Mouse (Mus musculus) thymus, adult 2 months (tissue): Measurements from ENCODE around the gene Usp32. TPM values are rescaled to one million over a fixed set of nuclear protein-coding genes. Genes with fewer than 3 reads are reported as not detected.
"Not testable (repeated sequence)": the region's sequence is repeated elsewhere in the genome, so short reads cannot be mapped to it uniquely, and the experiment has no call there.

Experiments
- DNase-seq: peaks from one replicate; pipeline ENCODE4 v3.0.0; 2021
- H3K27ac ChIP-seq: fragments of 200-500 bp; 2 replicates; pipeline ENCODE4 v1.5.1; 2012; ENCODE audit warnings: low read length, control low read depth; ENCODE audit not compliant: control insufficient read depth, insufficient read depth
- H3K27me3 ChIP-seq: fragments of 200-500 bp; 2 replicates; pipeline ENCODE4 v1.6.1; 2012; ENCODE audit warnings: mild to moderate bottlenecking, low read length, moderate library complexity, mixed read lengths; ENCODE audit not compliant: control insufficient read depth, insufficient read depth
- H3K36me3 ChIP-seq: fragments of 200-500 bp; 2 replicates; pipeline ENCODE4 v1.6.1; 2012; ENCODE audit warnings: mild to moderate bottlenecking, low read length, moderate library complexity; ENCODE audit not compliant: control insufficient read depth, insufficient read depth
- H3K4me1 ChIP-seq: fragments of 200-500 bp; replicated peaks from 2 replicates; pipeline ENCODE4 v1.6.1; 2012; ENCODE audit warnings: low read length; ENCODE audit not compliant: control insufficient read depth, insufficient read depth
- H3K4me3 ChIP-seq: fragments of 200-500 bp; 2 replicates; pipeline ENCODE4 v1.5.1; 2012; ENCODE audit warnings: mild to moderate bottlenecking, low read length, control low read depth, moderate library complexity; ENCODE audit not compliant: control insufficient read depth, insufficient read depth
- CTCF ChIP-seq: fragments of 200-500 bp; IDR thresholded peaks from 2 replicates; pipeline ENCODE4 v1.5.1; 2012; ENCODE audit warnings: mild to moderate bottlenecking, control low read depth, low read length, moderate library complexity, borderline replicate concordance; ENCODE audit not compliant: control insufficient read depth, poor library complexity, insufficient read depth; ENCODE audit errors: extremely low read depth
- POLR2A ChIP-seq: fragments of 200-500 bp; IDR thresholded peaks from 2 replicates; pipeline ENCODE4 v1.6.1; 2012; ENCODE audit warnings: mild to moderate bottlenecking, low read length, control low read depth, moderate library complexity; ENCODE audit not compliant: control insufficient read depth, poor library complexity, insufficient read depth; ENCODE audit errors: extremely low read depth
- WGBS: fragments of 180-500 bp; shearing (Covaris S2); methylation state at CpG from one replicate; pipeline ENCODE4 v1.1.7; 2018; 5-methylcytosine and 5-hydroxymethylcytosine counted together
- polyA plus RNA-seq: library from polyadenylated mRNA; depleted of rRNA; stranded (reverse); fragments of >200 nt; gene quantifications from 2 replicates; pipeline ENCODE4 v1.2.3, GENCODE M21; 2012

Gene Usp32
- polyA plus RNA-seq, 1 experiment = 4.0 TPM

- TF ChIP-seq POLR2A (no peak), CTCF (no peak)
- DNase-seq = no peak
- H3K27me3 ChIP-seq = no peaks in the 10 kb centered on the region
- no peak overlapping the region for H3K27ac ChIP-seq
- H3K36me3 ChIP-seq = no peaks in the 10 kb centered on the region
- WGBS = 95% methylated on average over 4 of the region's 4 CpGs
- H3K4me1 ChIP-seq = peaks cover 4% of the 10 kb centered on the region; the same call in 1 of the 2 replicates
- no peak overlapping the region for H3K4me3 ChIP-seq
These were observed 38.5 kb upstream of the Usp32 start for GRCm38 (mm10) chr11:85178413-85178812.

GRCm38 (mm10) chr11:85177761-85178160 is 37.8 kb upstream of the Usp32 start:
- no peaks in the 10 kb centered on the region for H3K27me3 ChIP-seq
- H3K4me3 ChIP-seq = no peak overlapping the region
- H3K36me3 ChIP-seq = no peaks in the 10 kb centered on the region
- TF ChIP-seq POLR2A = no peak
- TF ChIP-seq CTCF = no peak
- DNase-seq = no peak
- no peak overlapping the region for H3K27ac ChIP-seq
- H3K4me1 ChIP-seq = peaks cover 4% of the 10 kb centered on the region; the same call in 1 of the 2 replicates
- 68% methylated on average over 6 of the region's 6 CpGs for WGBS

- no peak for DNase-seq
- H3K4me1 ChIP-seq = no peaks in the 10 kb centered on the region
- 92% methylated on average over 3 of the region's 3 CpGs for WGBS
These were observed 36.0 kb upstream of the Usp32 start for GRCm38 (mm10) chr11:85175941-85176340.

DNA sequence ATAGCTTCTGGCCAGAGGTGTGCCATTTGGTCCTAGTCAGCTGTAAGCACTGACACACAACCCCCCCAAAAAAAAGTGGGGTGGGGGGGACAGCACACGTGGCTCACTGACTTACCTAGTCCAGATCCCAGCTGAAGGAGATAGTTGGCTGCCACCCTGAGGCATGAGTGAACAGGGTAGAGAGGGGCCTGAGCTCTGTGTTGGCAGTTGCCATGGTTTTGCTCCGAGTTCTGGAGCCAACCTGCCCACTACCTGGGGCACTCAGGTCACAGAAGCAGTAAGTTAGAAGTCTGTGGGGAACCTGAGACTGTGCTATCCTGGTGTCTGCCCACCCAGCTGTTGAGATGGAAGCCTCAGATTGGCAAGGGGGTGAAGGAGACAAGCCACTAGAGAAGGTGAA is 30.9 kb upstream of the Usp32 start:
- H3K27me3 ChIP-seq = no peaks in the 10 kb centered on the region
- 69% methylated on average over 2 of the region's 2 CpGs for WGBS
- H3K36me3 ChIP-seq = no peaks in the 10 kb centered on the region
- no peak for DNase-seq
- H3K4me1 ChIP-seq = 0 out of 2 replicates have a peak, but pooled peaks cover 2% of the 10 kb centered on the region
- H3K27ac ChIP-seq = no peak overlapping the region
- no peak overlapping the region for H3K4me3 ChIP-seq
- no peak for TF ChIP-seq CTCF

More at GRCm38 (mm10) chr11:85175941-85176340, 36.0 kb upstream of the Usp32 start:
- H3K27me3 ChIP-seq = no peaks in the 10 kb centered on the region
- no peak overlapping the region for H3K4me3 ChIP-seq
- H3K27ac ChIP-seq = no peak overlapping the region
- TF ChIP-seq CTCF (no peak), POLR2A (no peak)
- no peaks in the 10 kb centered on the region for H3K36me3 ChIP-seq

GRCm38 (mm10) chr11:85170058-85170740 is 30.2 kb upstream of the Usp32 start, which contains the start of gene 1700125H20Rik:
TSS of gene 1700125H20Rik (plus strand) at chr11:85170404.
- 0 out of 2 replicates have a peak, but pooled peaks cover 2% of the 10 kb centered on the region for H3K4me1 ChIP-seq
- no peak within 1 kb of the TSS for H3K4me3 ChIP-seq
- no peak within 1 kb of the TSS for H3K27ac ChIP-seq
- DNase-seq = peak; percentile 89
- WGBS = 20% methylated on average over 21 of the region's 21 CpGs
- no peaks in the 10 kb centered on the region for H3K36me3 ChIP-seq
- no peaks in the 10 kb centered on the region for H3K27me3 ChIP-seq
- peak; percentile 87; the same call in 1 of the 2 replicates for TF ChIP-seq CTCF
- no peak for TF ChIP-seq POLR2A

GRCm38 (mm10) chr11:85167503-85167902 is 27.5 kb upstream of the Usp32 start:
- Histone ChIP-seq H3K4me3 (no peak overlapping the region), H3K36me3 (no peaks in the 10 kb centered on the region), H3K27ac (no peak overlapping the region), H3K4me1 (0 out of 2 replicates have a peak, but pooled peaks cover 2% of the 10 kb centered on the region), H3K27me3 (no peaks in the 10 kb centered on the region)
- DNase-seq = no peak
- 90% methylated on average over 1 of the region's 1 CpGs for WGBS
- TF ChIP-seq POLR2A = no peak
- TF ChIP-seq CTCF = no peak

DNA sequence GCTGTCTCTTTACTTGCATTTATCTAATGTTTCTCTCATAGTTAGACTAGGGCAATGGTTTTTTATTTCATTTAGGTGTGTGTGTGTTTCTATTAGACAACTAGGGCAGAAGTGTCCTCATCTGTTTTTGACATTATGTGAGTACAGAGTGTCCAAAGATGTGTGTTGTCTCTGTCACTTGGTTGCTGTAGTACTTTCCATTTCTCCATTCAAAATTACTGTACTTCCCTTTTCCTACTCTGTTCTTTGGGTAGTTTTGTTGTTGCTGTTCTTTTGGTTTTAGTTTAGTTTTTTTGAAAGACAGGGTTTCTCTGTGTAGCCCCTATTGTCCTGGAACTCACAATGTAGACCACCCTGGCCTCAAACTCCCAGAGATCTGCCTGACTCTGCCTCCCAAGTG is 24.4 kb upstream of the Usp32 start:
- H3K27me3 ChIP-seq = no peaks in the 10 kb centered on the region
- no peaks in the 10 kb centered on the region for H3K36me3 ChIP-seq
- no peak for DNase-seq
- no peak overlapping the region for H3K4me3 ChIP-seq
- TF ChIP-seq POLR2A = no peak
- no peak for TF ChIP-seq CTCF
- H3K27ac ChIP-seq = no peak overlapping the region
- H3K4me1 ChIP-seq = no peaks in the 10 kb centered on the region

GRCm38 (mm10) chr11:85163014-85163413 is 23.1 kb upstream of the Usp32 start:
- not testable (repeated sequence) for DNase-seq, H3K4me1 ChIP-seq, H3K4me3 ChIP-seq, H3K36me3 ChIP-seq, H3K27me3 ChIP-seq, H3K27ac ChIP-seq
- 86% methylated on average over 1 of the region's 1 CpGs for WGBS
